Mouse (Mus musculus) right cerebral cortex, postnatal 10 days (tissue): ENCODE measurements at regions not wholly inside any gene's neighbourhood (a gene's known extent, or its start where the extent isn't known, plus 50 kb on each side); places are given as distances from the start of the nearest gene placed in this dataset.

ENCODE experiments used
- DNase-seq, 2 experiments: peaks; one replicate each; pipeline ENCODE4 v3.0.0; 2021; ENCODE audit warnings: low spot score in 2 of 2

- no peak for DNase-seq
Measured at GRCm38 (mm10) chr3:71590840-71591239, 1376.8 kb downstream of the Sis start.

- DNase-seq, result no peak
Measured at GRCm38 (mm10) chr3:71563820-71564418, 1403.7 kb downstream of the Sis start.

- DNase-seq, result no peak
Measured at GRCm38 (mm10) chr3:71562901-71563300, 1404.8 kb downstream of the Sis start.

DNA sequence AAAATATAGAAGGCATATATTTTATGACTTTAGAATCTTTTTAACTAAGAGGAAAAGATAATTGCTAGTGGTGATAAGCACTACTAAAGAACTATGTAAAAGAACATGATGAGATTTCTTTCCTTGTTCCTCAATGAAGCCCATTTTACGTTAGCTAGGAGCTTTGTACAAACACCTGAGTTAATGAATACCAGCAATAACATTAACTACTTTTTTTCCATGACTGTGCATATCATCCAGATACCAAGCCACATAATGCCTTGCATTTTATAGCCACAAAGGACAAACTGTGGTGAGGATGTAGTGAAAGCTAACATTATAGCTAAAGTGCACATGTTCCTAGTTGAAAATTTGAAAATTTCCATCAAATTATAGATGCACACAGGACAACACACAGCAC, 1421.8 kb downstream of the Sis start:
- DNase-seq, result no peak

DNA sequence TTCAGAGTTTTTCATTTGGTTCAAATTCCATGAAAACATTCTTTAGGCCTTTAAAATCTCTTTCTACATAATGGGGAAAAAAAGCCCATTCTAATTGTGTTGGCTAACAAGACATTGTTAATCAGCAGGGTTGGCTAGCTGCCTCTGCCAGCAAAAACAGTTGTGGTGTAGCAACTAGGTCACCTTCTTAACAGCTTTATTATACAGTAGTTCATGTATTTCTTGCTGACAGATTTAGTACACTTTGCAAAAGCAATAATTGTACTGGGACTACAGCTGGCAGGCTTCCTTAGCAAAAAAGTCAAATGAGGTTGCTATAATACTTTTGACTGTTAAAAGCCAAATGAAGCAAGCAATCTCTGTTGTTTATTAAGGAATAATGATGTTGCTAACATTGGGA, 1454.8 kb downstream of the Sis start:
- peak; percentile 23 to 26 for DNase-seq
